Mouse (Mus musculus) left cerebral cortex, postnatal 36 days (tissue): Measurements from ENCODE around the gene Srpk2. TPM values are rescaled to one million over a fixed set of nuclear protein-coding genes. Genes with fewer than 3 reads are reported as not detected.

Source experiments
- DNase-seq, 2 experiments: peaks; one replicate each; pipeline ENCODE4 v3.0.0; 2021 to 2022; ENCODE audit warnings: low spot score in 2 of 2, mixed read lengths in 1 of 2
- intact Hi-C: fragments of 180-260 bp; cut with DNase I; formaldehyde crosslinking; loops from one replicate; pipeline ENCODE4 v1.15.1; 2025
- total RNA-seq, 2 experiments: library from RNA; stranded (reverse); gene quantifications; 2 replicates each; pipeline ENCODE4 v1.2.3; 2021

The Srpk2 gene
- total RNA-seq, 2 experiments from 2014 or later: 179 to 194 TPM

- DNase-seq: no peak
- intact Hi-C loops: no loop called here
These were observed 164.7 kb downstream of the Srpk2 start for GRCm38 (mm10) chr5:23519679-23520078.

GRCm38 (mm10) chr5:23518673-23519072, 165.7 kb downstream of the Srpk2 start:
- no peak for DNase-seq

GRCm38 (mm10) chr5:23517839-23518238, 166.6 kb downstream of the Srpk2 start:
- DNase-seq: peak; percentile 75 to 77
- intact Hi-C loops: no loop called here

More at GRCm38 (mm10) chr5:23518673-23519072, 165.7 kb downstream of the Srpk2 start:
- intact Hi-C loops: no loop called here

- intact Hi-C loops: no loop called here
These were observed 167.5 kb downstream of the Srpk2 start for GRCm38 (mm10) chr5:23516962-23517361.

GRCm38 (mm10) chr5:23515038-23515437, 169.4 kb downstream of the Srpk2 start:
- no peak for DNase-seq
- intact Hi-C loops: no loop called here

More at GRCm38 (mm10) chr5:23516962-23517361, 167.5 kb downstream of the Srpk2 start:
- DNase-seq: no peak

GRCm38 (mm10) chr5:23513468-23513867, 170.9 kb downstream of the Srpk2 start:
- DNase-seq: no peak
- intact Hi-C loops: loop anchor here (5.0 kb wide), 1 partner anchor 139 kb away; no protein-coding TSS in a partner anchor

- no peak for DNase-seq
These were observed 171.9 kb downstream of the Srpk2 start for GRCm38 (mm10) chr5:23512556-23512955.

GRCm38 (mm10) chr5:23511456-23511855, 173.0 kb downstream of the Srpk2 start:
- DNase-seq: no peak
- intact Hi-C loops: loop anchor here (5.0 kb wide), 1 partner anchor 141 kb away; no protein-coding TSS in a partner anchor

More at GRCm38 (mm10) chr5:23512556-23512955, 171.9 kb downstream of the Srpk2 start:
- intact Hi-C loops: loop anchor here (5.0 kb wide), 1 partner anchor 140 kb away; no protein-coding TSS in a partner anchor

- DNase-seq: no peak
- intact Hi-C loops: loop anchor here (10.0 kb wide), 1 partner anchor 106 kb away; no protein-coding TSS in a partner anchor
These were observed 175.8 kb downstream of the Srpk2 start for GRCm38 (mm10) chr5:23508630-23509029.

- DNase-seq: no peak
- intact Hi-C loops: loop anchor here (10.0 kb wide), 1 partner anchor 108 kb away; no protein-coding TSS in a partner anchor
These were observed 177.2 kb downstream of the Srpk2 start for GRCm38 (mm10) chr5:23507210-23507609.

GRCm38 (mm10) chr5:23505578-23505977, 178.8 kb downstream of the Srpk2 start:
- DNase-seq: no peak
- intact Hi-C loops: loop anchor here (10.0 kb wide), 1 partner anchor 109 kb away; no protein-coding TSS in a partner anchor

- intact Hi-C loops: loop anchor here (10.0 kb wide), 1 partner anchor 112 kb away; no protein-coding TSS in a partner anchor
- no peak for DNase-seq
These were observed 182.0 kb downstream of the Srpk2 start for GRCm38 (mm10) chr5:23502317-23502937.

GRCm38 (mm10) chr5:23501582-23502316, 182.7 kb downstream of the Srpk2 start:
- intact Hi-C loops: loop anchor here (10.0 kb wide), 1 partner anchor 113 kb away; no protein-coding TSS in a partner anchor
- DNase-seq: peak; percentile 59 to 63

- DNase-seq: peak in 1 of 2 experiments; percentile 4
- intact Hi-C loops: loop anchor here (10.0 kb wide), 1 partner anchor 114 kb away; no protein-coding TSS in a partner anchor
These were observed 183.7 kb downstream of the Srpk2 start for GRCm38 (mm10) chr5:23500715-23501114.

- intact Hi-C loops: no loop called here
These were observed 185.2 kb downstream of the Srpk2 start for GRCm38 (mm10) chr5:23499257-23499656.

GRCm38 (mm10) chr5:23497920-23498319, 186.5 kb downstream of the Srpk2 start:
- intact Hi-C loops: no loop called here
- DNase-seq: peak in 1 of 2 experiments; percentile 34

More at GRCm38 (mm10) chr5:23499257-23499656, 185.2 kb downstream of the Srpk2 start:
- peak in 1 of 2 experiments; percentile 4 for DNase-seq

GRCm38 (mm10) chr5:23496933-23497332, 187.5 kb downstream of the Srpk2 start:
- no peak for DNase-seq
- intact Hi-C loops: no loop called here

- DNase-seq: no peak
- intact Hi-C loops: no loop called here
These were observed 188.0 kb downstream of the Srpk2 start for GRCm38 (mm10) chr5:23496396-23496795.

GRCm38 (mm10) chr5:23490797-23491196, 193.6 kb downstream of the Srpk2 start:
- intact Hi-C loops: no loop called here

GRCm38 (mm10) chr5:23489231-23489630, 195.2 kb downstream of the Srpk2 start:
- DNase-seq: no peak
- intact Hi-C loops: no loop called here

More at GRCm38 (mm10) chr5:23490797-23491196, 193.6 kb downstream of the Srpk2 start:
- no peak for DNase-seq
